Mouse (Mus musculus) heart, postnatal 4 days (tissue): Measurements from ENCODE around the gene Cdh3. TPM values are rescaled to one million over a fixed set of nuclear protein-coding genes. Genes with fewer than 3 reads are reported as not detected.
A peak's percentile ranks its signal among the peaks of the same experiment; 100 is the strongest.

ENCODE experiments used
- DNase-seq: peaks from one replicate; pipeline ENCODE4 v3.0.0; 2021
- total RNA-seq, 2 experiments: library from RNA; stranded (reverse); gene quantifications; 2 replicates each; pipeline ENCODE4 v1.2.3; 2021

The Cdh3 gene
- total RNA-seq, 2 experiments from 2014 or later = 8.1 to 9.0 TPM

DNA sequence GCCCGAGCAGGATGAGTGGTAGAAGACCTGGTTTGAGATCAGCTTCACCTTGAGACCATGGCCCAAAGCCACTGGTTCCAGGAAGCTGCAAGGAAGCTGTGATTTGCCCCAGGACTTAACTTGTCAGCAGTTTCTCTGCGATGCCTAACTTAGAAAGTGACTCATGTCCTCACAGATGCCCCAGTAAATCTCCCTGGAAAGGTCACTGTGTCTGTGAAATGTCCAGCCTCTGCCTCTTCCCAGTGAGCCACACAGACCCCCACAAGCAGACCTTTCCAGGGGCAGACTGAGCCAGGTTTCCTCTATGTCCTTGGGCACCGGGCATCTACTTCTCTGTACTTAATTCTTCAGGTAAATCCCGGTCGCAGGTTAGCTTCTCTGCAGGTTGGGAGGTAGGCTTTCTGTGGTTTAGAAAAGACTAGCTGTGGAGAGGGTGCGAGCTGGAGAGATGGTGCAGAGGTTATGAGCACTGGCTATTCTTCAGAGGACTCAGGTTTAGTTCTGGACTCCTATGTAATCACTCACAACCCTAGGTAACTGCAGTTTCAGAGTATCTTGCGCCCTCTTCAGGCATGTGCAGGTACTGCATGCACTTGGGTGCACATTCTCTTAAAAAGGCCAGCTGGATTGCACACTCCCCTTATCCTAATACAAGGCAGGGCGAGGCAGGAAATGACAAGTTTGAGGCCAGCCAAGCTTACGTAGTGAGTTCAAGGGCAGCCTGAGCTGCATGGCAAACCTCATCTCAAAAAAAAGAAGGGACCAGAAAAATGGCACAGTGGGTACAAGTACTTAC, 16.7 kb downstream of the Cdh3 start:
- DNase-seq = peak; percentile 39

DNA sequence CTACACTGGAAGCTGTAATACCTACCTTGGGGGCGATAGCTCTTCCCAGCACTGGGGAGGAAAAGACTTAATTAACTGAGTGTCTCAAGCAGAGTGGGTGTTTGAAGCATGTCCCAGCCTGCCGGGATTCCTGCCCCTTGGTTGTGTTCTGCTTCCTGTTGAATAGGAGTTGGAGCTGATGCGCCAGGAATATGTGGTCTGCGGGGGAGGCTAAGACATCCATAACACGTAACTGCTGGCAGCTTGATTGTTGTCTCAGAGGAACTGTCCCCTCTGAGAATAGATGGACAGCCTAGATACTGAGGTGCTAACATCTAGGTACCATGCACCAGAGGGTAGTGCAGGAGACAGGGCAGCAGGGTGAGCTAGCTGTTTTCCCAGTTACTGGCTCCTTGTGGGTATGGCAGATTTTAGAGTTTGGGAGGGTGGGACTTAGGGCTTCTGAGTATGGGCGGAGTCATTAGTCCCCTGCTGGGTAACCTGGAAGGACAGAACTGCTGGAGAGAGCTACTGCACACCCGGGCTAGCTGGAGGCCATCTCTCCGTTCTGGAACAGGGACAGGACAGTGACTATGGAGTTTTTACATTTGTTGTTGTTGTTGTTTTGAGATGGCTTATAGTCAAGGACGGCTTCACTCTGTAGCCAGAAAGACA, 18.0 kb downstream of the Cdh3 start:
- no peak for DNase-seq

DNA sequence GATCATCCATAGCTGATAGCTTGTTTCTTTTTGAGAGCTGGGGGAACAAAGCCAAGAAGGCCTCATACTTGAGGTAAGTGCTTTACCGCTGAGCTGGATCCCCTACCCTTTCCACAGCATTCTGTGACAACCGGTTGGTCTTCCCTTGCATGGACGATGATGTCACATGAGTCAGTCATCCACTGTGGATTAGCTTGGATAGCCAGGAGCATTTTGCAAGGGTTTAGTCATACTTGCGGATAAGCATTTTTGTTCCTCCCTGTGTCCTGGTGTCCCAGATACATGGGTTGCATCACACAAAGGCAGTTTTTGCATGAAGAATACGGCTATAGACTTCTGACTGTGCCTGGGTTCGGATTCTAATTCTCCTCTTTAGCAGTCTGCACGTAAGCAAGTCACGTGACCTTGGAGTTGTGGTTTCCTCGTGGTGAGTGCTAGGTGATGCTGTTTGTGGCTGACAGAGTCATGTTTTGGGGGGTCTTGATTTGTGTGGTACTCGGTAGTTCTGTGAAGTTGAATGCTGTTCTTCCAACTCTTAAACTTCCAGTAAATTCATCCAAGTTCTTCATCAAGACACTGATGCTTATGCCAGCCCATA, 19.3 kb downstream of the Cdh3 start:
- DNase-seq = no peak

DNA sequence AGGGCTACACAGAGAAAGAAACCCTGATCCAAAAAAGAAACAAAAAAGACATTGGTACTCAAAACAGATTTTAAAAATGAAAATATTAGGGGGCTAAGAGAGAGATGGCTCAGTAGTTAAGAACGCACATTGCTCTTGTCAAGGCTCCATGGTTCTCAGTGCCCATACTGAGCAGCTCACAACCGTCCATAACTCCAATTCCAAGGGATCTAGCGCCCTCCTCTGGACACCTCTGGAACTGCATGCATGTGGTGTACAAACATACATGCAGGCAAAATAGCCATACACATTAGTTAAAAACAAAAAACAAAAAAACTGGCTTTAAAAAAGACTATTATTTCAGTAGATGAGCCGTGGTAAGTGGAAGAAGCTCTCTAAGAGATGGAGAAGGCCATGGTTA, 19.9 kb downstream of the Cdh3 start:
- peak; percentile 50 for DNase-seq

DNA sequence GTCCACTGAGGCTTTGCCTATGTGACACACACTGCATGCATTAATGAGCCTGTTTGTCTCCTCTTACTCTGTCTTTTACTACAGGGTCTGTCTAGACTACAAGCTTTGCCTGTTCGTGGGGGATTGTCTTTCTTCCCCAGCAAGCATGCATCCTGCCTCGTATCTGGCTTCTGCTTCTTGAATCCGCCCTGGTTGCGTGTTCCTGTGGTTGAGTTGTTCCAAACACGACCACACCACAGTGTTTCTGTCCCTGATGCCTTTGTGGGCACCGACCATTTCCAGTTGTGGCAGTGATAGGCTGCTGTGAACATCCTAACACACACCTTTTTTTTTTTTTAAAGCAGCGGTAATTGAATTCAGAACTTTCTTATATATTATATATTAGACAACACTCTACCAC, 23.0 kb downstream of the Cdh3 start:
- DNase-seq = no peak

DNA sequence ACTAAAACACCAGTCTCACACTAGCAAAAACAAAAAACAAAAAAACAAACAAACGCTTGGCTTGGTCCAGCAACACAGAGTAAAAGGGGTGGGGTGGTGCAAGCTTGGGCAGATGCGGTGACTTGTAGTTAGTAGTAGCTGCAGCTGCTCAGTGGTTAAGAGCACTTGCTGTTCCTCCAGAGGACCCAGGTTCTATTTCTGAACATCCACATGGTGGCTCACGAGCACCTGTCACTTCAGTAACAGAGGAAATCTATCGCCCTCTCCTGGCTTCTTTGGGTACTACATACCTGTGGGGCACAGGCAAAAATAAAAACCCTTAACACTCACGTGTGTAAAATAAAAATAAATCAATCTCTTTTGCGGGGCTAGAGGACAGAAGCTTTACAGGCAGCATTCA, 23.8 kb downstream of the Cdh3 start:
- peak; percentile 79 for DNase-seq

DNA sequence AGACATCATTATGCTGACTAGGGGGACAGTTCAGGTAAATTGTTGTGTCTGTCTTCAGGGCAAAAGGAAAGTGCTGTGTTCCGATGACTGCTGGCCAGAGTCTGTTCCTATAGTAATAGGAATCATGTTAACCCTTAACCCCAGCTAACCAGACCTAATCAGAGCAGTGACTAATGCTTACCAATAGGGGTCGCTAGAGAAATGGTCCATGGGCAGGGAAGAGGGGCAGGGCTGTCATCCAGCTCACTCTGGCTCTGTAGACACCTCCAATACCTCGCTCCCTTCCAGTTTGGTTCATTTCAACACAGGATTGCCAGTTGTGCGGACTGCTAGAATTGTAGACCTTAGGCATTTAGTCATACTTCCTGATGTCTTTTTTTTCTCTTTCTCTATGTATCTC, 24.8 kb downstream of the Cdh3 start:
- no peak for DNase-seq

DNA sequence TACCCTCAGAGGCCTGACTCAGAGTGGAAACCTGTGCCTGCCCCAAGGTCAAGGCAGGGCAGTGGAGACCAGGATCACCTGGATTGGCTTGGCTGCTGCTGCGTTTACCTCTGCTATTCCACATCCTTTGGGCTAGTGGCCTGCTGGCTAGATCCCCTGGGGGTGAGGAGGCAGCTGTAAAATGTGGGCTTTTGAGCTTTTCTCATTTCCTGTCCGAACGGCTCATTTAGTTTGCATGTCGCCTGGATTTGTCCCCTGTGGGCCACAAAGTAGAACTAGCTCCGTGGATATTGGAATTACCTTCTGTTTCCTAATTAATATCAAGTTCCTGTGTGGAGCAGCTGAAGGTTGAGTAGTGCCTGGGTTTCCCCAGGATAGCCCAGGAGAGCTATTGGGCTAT, 28.5 kb downstream of the Cdh3 start:
- DNase-seq = no peak

DNA sequence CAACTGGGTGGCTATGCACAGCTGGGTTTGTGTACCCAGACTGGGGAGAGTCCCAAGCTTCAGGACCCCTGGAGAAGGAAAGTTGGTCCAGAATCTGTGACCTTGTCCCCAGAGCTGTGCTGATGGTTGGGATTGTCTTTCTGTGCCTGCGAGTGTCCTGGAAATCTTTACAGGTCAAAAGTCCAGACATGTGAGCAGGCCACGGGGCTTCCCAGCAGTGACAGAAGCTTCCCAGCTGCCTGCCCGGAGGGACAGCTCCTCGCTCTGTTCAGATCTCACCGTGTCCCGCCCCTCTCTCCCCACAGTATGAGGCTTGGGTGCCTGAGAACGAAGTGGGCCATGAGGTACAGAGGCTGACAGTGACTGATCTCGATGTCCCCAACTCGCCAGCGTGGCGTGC, 30.3 kb downstream of the Cdh3 start:
- DNase-seq = no peak

DNA sequence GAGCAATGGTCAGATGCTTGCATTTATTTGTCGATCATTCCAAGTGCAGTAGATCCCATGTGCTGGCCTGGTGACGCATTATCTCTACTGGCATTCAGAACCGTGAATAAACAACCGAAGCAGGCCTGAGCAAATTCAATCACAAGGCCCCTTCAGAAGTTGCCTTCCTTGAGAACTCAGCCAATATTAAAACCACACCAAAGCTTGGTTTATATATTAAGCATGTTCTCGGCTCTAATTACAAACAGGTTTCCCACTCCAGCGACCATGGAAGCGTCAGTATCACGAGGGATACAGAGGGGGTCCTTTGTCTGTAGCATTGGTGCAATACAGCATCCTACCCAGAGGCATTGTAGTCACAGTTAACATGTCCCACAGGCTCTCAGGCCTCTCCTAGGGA, 32.4 kb downstream of the Cdh3 start:
- no peak for DNase-seq

DNA sequence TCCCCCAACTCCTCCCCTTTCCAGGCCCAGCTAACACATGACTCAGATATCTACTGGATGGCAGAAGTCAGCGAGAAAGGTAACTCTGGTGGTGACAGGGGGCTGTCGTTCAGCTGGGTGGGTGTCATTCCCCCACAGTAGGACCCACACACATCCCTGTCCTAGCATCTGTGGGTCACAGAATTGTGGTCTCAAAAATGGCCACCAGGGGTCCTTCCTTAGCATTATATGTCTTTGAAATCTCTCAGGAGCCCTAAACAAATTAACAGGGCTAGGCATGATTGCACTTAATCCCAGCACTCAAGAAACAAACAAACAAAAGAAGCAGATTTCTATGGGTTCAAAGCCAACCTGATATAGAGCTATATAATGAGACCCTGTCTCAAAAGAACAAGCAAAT, 34.5 kb downstream of the Cdh3 start:
- DNase-seq = no peak

DNA sequence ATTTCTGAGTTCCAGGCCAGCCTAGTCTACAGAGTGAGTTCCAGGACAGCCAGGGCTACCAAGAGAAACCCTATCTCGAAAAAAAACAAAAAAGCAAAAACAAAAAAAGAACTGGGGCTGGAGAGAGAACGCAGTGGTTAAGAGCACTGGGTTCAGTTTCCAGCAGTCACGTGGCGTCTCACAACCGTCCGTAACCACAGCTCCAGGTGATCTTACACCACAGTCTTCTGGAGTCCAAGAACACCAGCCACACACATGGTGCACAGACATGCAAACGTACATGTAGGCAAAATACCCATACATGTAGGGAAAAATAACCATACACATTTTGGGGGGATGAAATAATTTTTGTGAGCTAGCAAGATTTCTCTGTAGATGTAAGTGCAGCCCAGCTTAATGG, 36.1 kb downstream of the Cdh3 start:
- DNase-seq = no peak

DNA sequence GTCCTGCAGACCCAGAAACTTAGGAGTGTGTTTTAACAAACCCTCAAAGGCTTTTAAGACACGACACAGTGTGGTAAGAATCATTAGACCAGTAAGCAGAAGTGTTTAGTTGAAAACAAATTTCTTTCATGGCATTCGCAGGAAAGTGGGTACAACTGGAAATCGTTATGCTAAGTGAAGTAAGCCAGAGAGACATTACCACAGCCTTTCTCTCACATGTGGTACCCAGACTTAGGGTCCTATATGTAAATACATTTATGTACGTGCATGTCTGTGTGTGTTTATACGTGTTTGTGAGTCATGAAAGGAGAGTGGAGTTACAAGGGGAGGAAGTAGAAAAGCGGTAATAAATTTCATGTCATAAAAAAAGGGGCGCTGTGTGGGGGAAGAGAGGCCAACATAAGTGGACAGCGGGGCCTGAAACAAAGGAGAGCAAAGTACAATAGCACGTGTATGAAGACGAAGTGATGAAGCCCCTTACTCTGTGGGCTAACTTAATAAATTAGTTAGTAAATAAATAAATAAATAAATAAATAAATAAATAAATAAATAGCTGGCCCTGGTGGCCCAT, 37.8 kb downstream of the Cdh3 start:
- no peak for DNase-seq

DNA sequence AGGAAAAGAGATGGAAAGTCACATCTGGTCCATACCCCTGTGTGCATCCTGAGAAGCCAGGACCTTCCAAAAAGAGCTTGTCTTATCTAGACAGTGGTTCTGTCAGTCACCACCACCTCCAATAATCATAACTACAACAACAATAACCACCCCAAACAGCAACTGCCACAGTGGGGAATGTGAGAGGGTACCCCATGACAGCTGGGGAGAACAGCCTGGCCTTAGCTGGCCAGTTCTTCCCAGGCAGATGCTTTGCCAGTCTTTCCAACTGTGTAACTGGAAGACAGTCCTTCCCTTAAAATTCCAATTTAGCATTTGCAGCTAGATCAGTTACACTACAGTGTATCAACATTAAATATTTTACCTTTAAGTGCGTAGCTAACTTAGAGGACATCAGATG, 40.2 kb downstream of the Cdh3 start:
- DNase-seq = no peak

DNA sequence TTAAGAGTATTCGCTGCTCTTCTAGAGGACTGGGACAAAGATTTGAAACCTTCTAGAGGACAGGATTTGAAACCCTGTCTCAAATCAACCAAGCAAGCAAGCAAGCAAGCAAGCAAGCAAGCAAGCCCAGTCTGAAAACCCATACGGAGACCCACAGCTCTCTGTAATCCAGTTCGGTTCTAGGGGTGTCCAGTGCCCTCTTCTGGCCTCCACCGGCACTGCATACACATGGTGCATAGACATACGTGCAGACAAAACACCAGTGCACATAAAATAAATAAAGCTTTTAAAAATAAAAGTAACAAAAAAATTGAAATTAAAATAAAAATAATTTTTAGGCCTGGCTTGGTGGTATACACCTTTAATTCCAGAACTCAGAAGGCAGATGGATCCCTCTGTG, 43.3 kb downstream of the Cdh3 start:
- DNase-seq = no peak

DNA sequence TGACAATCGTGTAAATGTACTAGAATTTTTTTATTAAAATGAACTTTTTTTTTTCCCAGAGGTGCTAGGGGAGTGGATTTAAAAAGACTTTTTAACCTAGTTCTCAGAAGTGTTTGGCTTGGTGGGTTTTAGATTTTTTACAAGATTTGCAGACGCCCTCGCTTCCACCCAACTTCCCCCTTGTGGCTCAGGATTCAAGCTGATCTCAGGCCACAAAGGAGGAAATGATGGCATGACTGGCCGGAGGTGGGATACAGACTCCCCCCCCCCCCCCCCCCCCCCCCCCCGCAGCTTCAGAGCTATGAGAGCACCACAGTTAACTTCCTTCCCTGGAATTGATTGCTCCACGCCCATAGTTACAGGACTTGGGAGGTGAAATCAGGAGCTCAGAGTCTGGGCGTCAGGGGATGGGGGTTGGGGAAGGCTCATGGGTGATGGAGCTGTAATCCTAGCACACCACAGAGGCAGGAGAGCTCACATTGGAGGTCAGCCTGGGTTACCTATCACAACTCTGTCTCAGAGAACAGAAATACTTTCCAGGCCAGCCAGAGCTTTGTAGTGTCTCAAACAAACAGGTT, 45.5 kb downstream of the Cdh3 start:
- no peak for DNase-seq

DNA sequence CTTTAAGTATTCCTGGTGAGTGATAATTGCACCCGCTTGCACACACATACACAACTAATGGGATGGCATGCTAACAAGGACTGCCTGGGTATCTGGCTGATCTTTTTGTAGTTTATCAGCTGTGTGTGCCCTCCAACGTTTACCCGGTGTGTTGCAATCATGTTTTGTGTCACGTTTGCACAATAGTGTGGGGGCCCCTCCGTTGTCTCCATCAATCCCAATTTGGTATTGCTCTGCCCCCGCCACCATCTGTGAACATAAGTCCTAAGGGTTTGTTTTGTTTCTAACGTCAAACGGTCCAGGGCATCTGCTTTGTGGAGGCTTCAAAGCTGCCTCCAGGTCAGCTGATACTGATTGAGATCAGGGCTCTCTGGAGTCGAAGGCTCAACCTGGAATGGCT, 49.2 kb downstream of the Cdh3 start:
- DNase-seq = no peak

DNA sequence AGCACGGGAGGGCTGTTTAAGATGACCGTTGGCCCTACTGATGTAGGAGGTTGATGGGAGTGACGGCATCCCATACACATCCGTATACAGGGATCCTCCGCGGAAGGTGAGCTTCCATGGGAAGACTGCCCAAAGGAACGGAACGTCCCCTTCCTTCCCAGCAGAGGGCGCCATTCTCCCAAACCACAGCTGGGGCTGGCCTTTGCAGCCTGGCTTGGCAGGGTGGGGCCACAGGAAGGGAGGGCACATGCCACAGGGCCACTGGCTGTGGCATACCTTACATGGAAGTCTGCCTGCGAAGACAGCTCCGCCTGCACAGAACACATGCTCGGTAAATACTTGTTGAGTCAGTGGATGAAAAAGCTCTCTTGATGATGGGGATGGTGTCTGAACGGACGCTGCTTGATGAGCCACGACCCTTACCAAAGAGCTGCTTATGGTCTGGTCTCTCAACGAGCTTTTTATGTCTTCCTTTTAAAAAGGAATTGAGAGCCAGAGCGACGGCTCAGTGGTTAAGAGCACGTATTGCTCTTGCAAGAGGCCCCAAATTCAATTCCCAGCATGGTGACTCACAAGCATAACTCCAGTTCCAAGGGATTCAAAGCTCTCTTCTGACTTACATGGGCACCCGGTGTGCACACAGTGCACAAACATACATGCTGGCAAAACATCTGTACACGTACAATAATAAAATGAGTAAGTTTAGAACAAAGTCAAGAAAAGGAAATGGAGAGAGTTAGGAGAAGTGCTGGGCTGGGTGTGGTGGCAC, 50.6 kb downstream of the Cdh3 start:
- peak; percentile 76 for DNase-seq

DNA sequence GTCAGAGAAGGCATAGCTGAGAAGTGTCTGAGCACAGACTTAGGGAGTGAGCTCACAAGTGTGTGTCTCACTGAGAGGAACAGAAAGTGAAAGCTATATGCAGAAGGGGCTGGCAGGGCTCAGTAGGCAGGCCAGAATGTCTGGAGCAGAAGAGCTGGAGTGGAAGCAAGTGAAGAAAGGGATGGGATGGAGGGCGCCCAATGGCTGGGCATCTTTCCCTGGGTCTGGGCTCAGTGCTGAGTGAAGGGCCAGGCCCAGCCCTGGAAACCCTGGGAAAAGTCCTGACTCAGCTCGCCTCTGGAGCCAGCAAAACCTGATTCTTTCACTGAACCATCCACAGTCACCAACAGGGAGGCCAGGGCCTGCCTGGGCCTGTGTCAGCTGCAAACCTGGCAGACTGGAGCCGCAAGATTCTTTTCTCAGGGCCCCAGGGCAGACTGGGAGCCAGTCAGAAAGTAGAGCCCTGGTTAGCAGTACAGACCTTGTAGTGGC, 53.0 kb downstream of the Cdh3 start:
- DNase-seq = no peak

DNA sequence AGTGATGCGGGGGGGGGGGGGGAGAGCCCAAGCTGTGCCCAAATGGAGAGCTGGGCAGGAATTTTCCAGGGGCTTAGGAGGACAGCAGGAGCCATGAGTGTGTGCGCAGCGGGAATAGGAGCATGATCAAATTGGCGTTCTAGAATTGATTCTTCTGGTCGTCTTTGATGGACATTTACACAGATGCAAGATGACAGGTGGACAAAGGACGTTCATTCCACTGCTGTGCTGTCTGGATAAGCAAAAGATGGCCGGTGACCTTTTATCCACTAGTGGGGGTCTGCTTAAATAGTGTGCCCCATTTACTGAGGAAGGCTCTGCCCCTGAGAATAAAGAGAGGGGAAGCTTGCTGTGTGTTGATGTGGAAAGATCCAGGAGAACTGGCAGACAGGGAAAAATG, 58.3 kb downstream of the Cdh3 start:
- DNase-seq = no peak

DNA sequence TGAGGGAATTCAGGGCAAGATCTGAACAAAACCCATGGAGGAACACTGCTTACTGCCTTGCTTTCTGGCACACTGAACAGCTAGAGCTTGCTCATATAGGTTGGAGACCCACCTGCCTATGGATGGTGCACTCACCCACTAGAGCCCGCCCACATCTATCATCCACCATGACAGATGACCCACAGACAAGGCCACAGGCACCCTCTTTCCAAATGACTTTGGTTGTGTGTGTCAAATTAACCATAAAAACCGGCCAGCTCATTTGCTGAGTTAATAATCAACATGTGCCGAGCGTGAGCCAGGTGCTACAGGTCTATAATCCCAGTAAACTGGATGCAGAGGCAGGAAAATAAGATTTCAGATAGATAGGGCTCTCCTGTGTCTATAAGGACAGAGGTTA, 59.7 kb downstream of the Cdh3 start:
- no peak for DNase-seq

DNA sequence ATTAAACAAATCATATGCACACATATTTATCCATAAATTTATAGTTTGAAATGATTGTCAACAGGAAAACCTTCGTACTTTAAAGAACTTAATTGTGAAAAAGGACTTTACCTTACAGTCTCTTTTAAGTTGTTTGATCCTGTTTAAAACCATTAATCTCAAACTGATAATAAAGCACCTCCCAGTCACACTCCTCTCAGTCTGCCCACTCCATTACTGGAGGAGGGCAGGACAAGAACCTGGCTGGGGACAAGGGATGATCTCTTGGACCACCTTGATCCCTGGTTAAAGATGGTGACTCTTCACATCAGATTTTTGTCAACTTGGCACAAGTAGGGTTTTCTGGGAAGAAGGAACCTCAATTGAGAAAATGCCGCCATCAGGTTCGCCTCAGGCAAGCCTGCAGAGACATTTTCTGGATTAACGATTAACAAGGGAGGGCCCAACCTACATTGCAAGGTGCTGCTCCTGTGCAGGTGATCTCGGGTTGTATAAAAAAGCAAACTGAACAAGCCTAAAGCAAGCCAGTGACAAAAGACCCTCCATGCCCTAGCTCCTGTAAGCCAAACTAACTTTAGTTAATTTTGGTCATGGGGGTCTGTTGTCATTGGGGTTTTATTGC, 61.0 kb downstream of the Cdh3 start:
- no peak for DNase-seq
